Mouse (Mus musculus) common myeloid progenitor, adult 5-6 weeks (primary cell): ENCODE results near the gene Epx. TPM values are rescaled to one million over a fixed set of nuclear protein-coding genes. Genes with fewer than 3 reads are reported as not detected.

ENCODE experiments used
- ATAC-seq: replicated peaks from 2 replicates; pipeline ENCODE4 v1.8.0; 2016; ENCODE audit warnings: low read depth, mild to moderate bottlenecking, moderate TSS enrichment, inconsistent platforms; ENCODE audit not compliant: poor library complexity, severe bottlenecking
- total RNA-seq: library from RNA; stranded (forward); fragments of 200-1000, 187-1606 nt; gene quantifications from 2 replicates; pipeline ENCODE4 v1.2.3, GENCODE M21; 2017

Gene Epx
- total RNA-seq, 1 experiment from 2014 or later: 1.8 TPM

GRCm38 (mm10) chr11:87846968-87847600 is 28.3 kb downstream of the Epx start:
- ATAC-seq: no peak

- ATAC-seq: no peak
Measured at GRCm38 (mm10) chr11:87841436-87841835, 33.9 kb downstream of the Epx start.

GRCm38 (mm10) chr11:87840676-87841075 is 34.7 kb downstream of the Epx start:
- ATAC-seq: no peak

- no peak for ATAC-seq
Measured at GRCm38 (mm10) chr11:87828239-87828900, 47.0 kb downstream of the Epx start, which contains the start of gene Lpo. Gene Lpo (minus strand): TSS chr11:87828289.

GRCm38 (mm10) chr11:87821502-87821901 is 53.8 kb downstream of the Epx start:
- no peak for ATAC-seq

GRCm38 (mm10) chr11:87817443-87817773 is 57.9 kb downstream of the Epx start:
- 0 out of 2 replicates have a peak, but pooled peaks have one; percentile 20 for ATAC-seq

- ATAC-seq: peak; percentile 75
Measured at GRCm38 (mm10) chr11:87816707-87817442, 58.5 kb downstream of the Epx start.

GRCm38 (mm10) chr11:87814831-87815230 is 60.5 kb downstream of the Epx start:
- ATAC-seq: no peak

Other genes starting within 250 kb of the Epx start
- gene Rnf43, start 212.8 kb downstream of the Epx start, total RNA-seq: 0.10 and 0.27 TPM in 2 replicates
- 68.7 and 71.2 TPM in 2 replicates for gene Supt4a, start 138.0 kb downstream of the Epx start, total RNA-seq
- gene Tspoap1, start 115.0 kb downstream of the Epx start, total RNA-seq: 8.4 and 12.0 TPM in 2 replicates
- gene Mpo, start 82.0 kb downstream of the Epx start, total RNA-seq: 1,506 and 1,797 TPM in 2 replicates
- gene Lpo, start 47.2 kb downstream of the Epx start, total RNA-seq: not detected in 2 replicates
- gene Mks1, start 22.3 kb downstream of the Epx start, total RNA-seq: 3.9 and 5.3 TPM in 2 replicates
- gene Olfr462, start 16.7 kb upstream of the Epx start, total RNA-seq: not detected in 2 replicates
- gene Olfr463, start 21.9 kb upstream of the Epx start, total RNA-seq: not detected in 2 replicates
- gene Olfr464, start 45.4 kb upstream of the Epx start, total RNA-seq: not detected in 2 replicates
- gene Dynll2, start 112.0 kb upstream of the Epx start, total RNA-seq: 20.2 and 24.9 TPM in 2 replicates
- gene Srsf1, start 171.8 kb upstream of the Epx start, total RNA-seq: 612 and 668 TPM in 2 replicates
- 33.8 and 42.6 TPM in 2 replicates for gene Vezf1, start 192.7 kb upstream of the Epx start, total RNA-seq
- 3.3 and 4.2 TPM in 2 replicates for gene Cuedc1, start 222.5 kb upstream of the Epx start, total RNA-seq